Mouse (Mus musculus) spleen, postnatal 0 days (tissue): ENCODE measurements around the gene Ccdc13. TPM values are rescaled to one million over a fixed set of nuclear protein-coding genes. Genes with fewer than 3 reads are reported as not detected.

Experiments
- polyA plus RNA-seq: library from polyadenylated mRNA; unstranded; fragments of >200 nt; fragmentation: Nextera tagmentation; extraction: Ambion mirVana; gene quantifications from 2 replicates; pipeline ENCODE4 v1.2.1, GENCODE M21; 2015

Gene Ccdc13
- polyA plus RNA-seq = not detected in 2 replicates

DNA sequence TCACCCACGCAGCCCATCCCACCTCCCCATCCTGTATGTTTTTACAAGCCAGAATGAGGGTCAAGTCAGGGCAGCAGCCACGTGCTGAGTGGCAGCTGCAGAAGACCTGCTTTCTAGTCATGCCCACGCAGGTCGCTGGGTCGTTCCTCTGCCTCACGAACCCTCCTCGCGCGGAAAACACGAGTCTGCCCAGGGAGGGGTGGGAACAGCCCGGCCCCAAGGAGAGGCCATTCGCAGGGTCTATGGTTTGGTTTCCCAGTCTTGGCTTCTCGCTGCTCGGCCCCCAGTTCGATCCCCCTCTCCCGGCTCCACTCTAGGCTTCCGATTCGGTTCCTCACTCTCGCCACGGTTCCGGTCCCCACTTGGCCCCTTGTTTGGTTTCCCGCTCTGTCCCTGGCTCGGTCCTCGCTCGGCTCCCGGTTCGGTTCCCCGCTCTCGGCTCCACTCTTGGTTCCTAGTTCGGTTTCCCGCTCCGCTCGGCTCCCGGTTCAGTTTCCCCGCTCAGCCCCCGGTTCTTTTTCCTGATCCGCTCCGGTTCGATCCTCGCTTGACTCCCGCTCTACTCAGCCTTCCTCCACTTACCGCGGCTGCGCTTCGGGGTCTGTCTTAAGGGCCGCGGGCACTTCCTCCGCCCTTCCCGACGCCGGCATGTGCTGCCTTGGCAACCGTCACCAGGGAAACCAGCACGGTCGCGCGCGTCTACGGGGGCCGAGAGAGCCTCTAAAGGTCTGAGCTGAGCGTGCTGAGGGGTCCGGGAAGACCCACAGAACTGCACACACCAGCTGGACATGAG is at the start of gene Ccdc13:
Gene Ccdc13 (minus strand): TSS at position 633 of the 793 bp plus-strand sequence.

DNA sequence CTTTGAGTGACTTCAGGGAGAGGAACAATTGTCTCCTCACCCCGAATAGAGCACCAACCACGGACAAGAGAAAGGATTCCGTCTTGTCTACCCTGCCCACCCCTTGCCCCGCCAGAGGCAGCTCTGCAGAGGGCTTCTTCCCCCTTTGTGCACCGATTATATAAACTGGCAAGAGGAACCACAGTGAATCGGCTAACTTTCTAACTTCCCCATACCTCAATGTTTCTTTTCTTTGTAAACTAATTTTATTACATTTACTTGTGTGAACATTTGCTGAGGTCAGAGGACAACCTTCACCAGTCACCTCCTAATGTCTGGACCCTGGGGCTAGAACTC is 18.9 kb upstream of the Ccdc13 start, which contains the start of gene Higd1a:
Gene Higd1a (minus strand): TSS at position 210 of the 336 bp plus-strand sequence.

GRCm38 (mm10) chr9:121791757-121792521 is 47.3 kb downstream of the Ccdc13 start, which contains the start of gene Hhatl:
Hhatl (minus strand) TSS chr9:121792507.

DNA sequence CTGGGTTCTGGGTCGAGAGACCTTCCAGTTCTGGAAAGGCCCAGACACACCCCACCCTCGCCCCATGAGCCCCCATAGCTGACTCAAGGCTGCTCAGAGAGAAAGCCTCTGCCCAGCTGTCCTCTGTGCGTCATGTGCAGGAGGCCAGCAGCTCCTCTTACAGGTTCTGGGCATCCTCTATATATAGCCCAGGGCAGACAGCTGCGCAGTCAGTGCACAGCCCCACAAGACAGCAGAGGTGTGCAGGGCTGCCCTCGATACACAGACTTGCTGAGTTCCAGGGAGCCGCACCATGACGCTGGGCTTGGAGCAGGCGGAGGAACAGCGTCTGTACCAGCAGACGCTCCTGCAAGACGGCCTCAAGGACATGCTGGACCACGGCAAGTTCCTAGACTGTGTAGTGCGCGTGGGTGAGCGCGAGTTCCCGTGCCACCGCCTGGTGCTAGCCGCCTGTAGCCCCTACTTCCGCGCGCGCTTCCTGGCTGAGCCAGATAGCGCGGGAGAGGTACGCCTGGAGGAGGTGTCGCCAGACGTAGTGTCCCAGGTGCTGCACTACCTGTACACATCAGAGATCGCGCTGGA is 61.7 kb downstream of the Ccdc13 start, which contains the start of gene Klhl40:
Gene Klhl40 (plus strand): TSS at position 124 of the 582 bp plus-strand sequence.

DNA sequence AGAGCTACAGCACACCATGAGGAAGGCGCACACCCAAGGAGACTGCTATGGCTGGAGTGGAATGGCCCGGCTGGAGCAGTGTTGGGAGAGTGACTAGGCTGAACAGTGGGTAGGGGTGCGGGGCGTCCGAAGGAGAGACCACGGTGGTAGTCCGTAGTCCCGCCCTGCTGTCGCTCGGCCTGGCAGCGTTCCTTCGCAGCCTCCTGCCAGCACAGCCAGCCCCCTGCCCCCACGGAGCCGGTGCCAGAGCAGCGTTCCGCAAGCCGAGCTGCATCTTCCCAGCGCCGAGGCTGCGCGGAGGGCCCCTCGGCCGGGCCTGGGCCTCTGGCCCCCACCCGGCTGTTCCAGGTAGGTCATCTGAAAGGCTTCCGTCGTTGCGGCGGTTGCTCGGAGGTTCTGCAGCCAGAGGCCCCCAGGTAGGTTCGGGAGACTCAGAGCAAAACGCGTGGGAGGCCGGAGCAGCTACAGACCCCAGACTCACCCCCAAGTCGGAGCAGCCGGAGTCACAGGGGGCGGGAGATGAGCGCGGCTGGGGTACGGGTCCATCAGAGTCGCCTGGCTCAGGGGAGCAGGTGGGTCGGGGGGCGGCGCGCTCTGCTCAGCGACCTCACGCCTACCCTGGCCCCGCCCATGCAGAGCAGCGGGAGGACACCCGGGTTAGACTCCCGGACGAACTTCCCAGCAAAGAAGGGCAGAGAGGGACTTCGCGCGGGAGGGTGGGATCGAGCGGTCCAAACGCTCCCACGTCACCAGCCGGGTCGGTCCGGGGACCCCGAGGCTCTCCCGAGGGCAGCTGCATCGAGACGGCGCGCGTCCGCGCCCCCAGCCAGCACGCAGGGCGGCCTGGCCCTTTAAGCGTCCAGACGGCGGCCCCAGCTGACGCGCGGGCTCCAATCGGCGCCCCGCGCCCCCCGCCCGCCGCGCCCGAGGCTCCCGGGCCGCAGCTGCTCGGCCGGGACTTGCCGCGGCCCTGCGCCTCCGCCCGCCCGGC is 79.9 kb downstream of the Ccdc13 start, which contains the start of gene Zfp651:
Gene Zfp651 (plus strand): TSS at position 240 of the 991 bp plus-strand sequence.

Other genes starting within 250 kb of the Ccdc13 start
- gene Lyzl4, start 197.4 kb downstream of the Ccdc13 start, polyA plus RNA-seq = 0.32 TPM in 1 of 2 replicates, not detected in the other
- 0.42 and 0.45 TPM in 2 replicates for gene Vipr1, start 196.7 kb downstream of the Ccdc13 start, polyA plus RNA-seq
- gene Sec22c, start 134.0 kb downstream of the Ccdc13 start, polyA plus RNA-seq = 4.6 and 6.9 TPM in 2 replicates
- gene Ss18l2, start 129.1 kb downstream of the Ccdc13 start, polyA plus RNA-seq = 68.7 and 73.3 TPM in 2 replicates
- gene Nktr, start 120.3 kb downstream of the Ccdc13 start, polyA plus RNA-seq = 35.6 and 35.7 TPM in 2 replicates
- 3.5 and 4.7 TPM in 2 replicates for gene Zfp651, start 80.1 kb downstream of the Ccdc13 start, polyA plus RNA-seq
- gene Klhl40, start 61.9 kb downstream of the Ccdc13 start, polyA plus RNA-seq = not detected in 2 replicates
- 0.11 and 0.13 TPM in 2 replicates for gene Hhatl, start 47.0 kb downstream of the Ccdc13 start, polyA plus RNA-seq
- gene Higd1a, start 18.9 kb upstream of the Ccdc13 start, polyA plus RNA-seq = 85.3 and 93.9 TPM in 2 replicates
- 0.33 and 0.42 TPM in 2 replicates for gene Ackr2, start 58.9 kb upstream of the Ccdc13 start, polyA plus RNA-seq
- 0.06 and 0.08 TPM in 2 replicates for gene Cyp8b1, start 76.8 kb upstream of the Ccdc13 start, polyA plus RNA-seq
- gene Fam198a, start 111.5 kb upstream of the Ccdc13 start, polyA plus RNA-seq = 0.43 and 0.93 TPM in 2 replicates
- gene Pomgnt2, start 157.6 kb upstream of the Ccdc13 start, polyA plus RNA-seq = 1.5 and 3.3 TPM in 2 replicates